Mouse (Mus musculus): ENCODE data around the gene Gm17606.
"Not testable (repeated sequence)": the region's sequence is repeated elsewhere in the genome, so short reads cannot be mapped to it uniquely, and the experiment has no call there.

Gm17606 gene

DNA sequence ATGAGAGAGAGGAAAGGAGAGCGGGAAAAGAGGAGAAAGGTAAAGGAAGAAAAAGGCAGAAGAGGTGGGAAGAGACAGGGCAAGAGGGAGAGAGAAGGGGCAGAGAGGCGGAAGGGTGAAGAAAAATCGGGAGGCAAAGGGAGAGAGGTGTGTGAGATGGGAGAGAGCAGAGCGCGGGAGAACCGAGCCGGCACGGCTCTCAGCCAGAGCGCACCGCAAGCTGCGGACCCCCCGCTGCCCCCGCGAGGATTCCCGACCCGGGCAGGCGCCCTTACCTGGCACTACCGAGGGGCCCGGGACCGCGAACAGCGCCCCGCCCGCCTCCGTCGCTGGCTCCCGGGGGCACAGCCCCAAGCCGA is at the start of gene Gm17606:
TSS of gene Gm17606 (plus strand) at position 7 of the 359 bp plus-strand sequence.
- DNase-seq (ENCODE audit: low spot score) = no peak

DNA sequence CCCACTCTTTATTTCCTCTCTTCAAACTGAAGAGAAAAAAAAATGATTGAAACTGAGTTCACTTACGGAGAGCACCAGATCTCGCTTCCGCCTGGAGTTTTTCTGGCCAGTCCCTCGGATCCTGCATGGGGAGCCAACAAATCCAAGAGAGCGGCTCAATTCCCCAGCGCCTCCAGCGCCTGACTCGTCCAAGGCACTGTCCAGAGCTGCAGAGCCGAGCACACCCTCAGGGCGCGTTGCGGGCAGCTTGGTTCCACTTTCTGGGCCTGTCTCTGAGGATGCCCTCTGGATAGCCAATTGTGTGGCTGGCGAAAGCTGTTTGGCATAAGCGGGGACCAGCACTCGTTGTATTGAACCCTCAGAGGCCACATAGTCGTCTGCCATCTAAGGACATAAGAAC is 49.7 kb upstream of the Gm17606 start:
- no peak for DNase-seq (ENCODE audit: low spot score)

DNA sequence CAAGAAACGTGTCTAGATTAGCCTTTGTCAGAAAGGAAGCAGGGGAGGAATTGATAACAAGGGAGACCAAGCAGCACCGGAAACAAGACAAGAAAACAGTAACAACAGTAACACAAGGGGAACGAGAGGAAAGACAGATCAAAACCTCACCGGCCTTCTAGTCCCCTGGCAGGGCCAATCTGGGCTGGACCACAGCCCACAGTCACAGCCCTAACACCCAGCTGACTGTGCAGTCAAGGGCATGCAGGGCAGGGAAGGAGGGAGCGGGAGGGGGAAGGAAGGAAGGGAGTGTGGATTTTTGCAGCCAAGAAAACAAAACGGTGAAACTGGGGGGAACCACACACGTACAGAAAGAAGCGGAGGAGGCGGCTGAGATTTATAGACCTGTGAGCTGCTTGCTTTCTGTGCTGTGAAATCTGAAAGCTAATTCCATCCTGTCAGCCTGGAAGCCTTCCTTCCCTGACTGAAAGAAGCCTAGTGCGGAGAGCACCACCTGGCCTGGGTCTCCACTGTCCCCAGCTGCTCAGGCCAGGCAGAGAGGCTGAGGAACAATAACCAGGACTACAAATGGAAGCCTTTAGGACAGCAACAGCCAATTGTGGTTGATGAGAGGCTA is 48.3 kb upstream of the Gm17606 start:
- DNase-seq (ENCODE audit: low spot score) = no peak

DNA sequence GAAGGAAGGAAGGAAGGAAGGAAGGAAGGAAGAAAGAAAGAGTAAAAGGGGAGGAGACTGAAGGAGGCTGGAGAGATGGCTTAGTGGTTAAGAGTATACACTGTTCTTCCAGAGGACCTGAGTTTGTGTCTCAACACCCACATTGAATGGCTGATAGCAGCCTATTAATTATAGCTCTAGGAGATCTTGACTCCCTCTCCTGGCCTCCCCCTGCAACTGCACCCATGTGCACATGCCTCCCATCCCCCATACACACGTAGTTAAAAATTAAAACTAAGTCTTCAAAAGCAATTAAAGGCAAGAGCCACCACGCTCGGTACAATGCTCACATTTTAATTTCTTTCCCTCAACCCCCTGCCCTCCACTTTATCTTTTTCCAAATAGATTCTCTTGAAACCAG is 46.7 kb upstream of the Gm17606 start:
- DNase-seq (ENCODE audit: low spot score) = no peak

DNA sequence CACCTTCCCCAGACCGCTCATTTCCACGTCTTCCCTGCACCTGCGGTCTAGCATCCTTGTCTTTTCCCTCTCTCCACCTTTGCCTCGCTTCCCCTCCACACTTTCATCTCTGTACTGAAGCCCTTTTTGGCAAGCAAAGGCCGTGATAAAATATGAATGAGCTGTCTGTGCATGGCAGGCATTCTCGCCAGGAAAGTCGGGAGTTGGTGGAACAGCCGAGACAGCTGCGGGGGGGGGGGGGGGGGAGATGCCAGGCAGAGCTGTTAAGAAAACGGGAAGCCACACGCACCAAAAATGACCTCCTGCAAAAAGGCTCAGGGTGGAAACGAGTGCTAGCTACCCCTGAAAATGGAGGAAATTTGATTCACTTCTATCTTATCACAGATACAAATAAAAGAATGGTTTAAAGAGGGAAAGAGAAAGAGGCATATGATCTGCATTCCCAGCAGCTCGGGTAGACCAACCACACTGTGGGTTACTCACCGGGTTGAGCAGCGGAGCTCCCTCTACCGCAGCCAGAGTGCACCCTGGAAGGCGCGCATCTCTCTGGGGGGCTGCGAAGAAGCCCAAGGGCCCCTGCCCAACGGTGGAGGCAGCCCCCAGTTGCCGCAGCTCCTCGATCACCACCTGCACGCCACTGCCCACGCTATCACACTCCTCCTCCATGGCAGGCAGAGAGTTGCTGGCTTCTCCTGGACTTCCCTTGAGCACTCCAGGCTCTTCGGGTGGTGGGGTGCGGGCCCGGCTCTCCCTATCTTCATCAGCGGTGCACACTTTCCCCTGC is 45.9 kb upstream of the Gm17606 start:
- no peak for DNase-seq (ENCODE audit: low spot score)

DNA sequence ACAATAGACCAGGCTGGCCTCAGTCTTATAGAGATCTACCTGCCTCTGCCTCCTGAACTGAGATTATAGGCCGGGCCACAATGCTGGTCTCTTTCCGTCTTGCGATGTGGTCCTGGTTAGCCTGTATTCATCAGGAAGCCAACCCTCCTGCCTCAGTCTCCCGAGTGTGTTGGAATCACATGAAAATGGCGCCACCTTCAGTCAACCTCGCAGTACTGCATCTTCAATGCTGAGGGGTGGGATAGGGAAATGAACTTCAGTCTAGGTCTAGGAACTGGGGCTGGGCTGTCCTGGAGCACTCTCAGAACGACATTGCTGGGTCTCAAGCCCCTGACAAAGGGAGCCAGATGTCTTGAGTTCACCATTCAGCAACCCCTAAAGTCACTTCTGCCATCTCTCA is 43.7 kb upstream of the Gm17606 start:
- DNase-seq (ENCODE audit: low spot score) = no peak

DNA sequence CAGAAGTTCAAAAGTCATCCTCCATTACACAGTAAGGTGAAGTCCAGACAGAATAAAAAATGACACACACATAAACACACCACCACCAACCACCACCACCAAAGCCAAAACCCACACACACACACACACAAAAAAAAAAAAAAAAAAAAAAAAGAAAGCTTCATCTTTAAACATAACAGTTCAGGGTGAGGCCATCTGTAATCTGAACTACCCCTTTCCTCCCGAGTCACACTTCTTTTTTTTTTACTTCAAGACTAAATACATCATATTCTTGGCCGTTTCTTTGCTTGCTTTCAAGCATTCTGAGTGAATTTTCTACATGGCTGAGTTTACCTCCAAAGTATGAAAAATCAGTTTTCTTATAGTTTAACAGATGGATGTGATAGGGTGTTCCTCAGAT is 39.2 kb upstream of the Gm17606 start:
- no peak for DNase-seq (ENCODE audit: low spot score)

DNA sequence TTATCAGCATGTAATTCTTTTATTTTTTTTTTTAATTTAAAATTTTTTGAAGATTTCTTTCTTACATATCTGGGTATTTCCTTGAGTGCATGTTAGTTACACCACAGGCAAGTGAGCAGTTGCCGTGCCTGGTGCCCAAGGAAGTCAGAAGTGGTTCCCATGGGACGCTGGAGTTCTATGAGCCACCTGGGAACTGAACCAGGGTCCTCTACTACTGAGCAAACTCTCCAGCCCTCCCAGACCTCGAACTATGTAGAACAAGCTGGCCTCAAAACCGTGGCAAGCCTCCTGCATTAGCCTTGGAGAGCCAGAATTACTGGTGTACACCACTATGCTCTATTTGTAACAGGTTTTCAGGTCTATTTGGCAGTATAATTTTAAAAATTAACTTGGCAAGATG is 38.1 kb upstream of the Gm17606 start:
- DNase-seq (ENCODE audit: low spot score) = no peak

DNA sequence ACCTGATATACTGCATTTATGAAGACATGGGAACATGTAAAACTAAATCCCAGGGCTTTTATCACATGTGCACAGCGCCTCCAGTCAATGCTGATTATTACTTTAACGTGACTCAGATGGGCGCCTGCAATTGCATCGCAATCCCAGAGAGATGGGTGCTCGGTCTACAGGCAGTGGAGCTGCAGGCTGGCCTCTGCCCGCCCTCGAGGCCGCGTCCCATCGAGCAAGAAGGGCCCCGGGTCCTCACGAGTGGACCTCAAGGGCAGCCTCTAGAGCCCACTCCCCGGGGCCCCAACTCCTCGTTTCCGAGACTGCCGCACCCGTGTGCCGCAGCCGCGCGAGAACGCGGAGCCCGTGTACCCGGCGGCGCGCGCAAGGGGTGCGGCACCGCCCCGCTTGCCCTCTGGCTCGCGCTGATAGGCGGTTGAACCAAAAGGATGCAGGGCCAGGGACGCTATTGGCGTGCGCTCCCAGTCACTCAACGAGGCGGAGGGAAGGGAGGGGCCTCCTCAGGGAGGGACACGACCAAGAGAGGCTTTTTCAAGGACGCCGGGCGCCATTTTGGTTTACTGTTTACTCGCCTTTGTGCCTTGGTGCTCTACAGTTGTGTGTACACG is 37.6 kb upstream of the Gm17606 start:
- peak; percentile 86 for DNase-seq (ENCODE audit: low spot score)

DNA sequence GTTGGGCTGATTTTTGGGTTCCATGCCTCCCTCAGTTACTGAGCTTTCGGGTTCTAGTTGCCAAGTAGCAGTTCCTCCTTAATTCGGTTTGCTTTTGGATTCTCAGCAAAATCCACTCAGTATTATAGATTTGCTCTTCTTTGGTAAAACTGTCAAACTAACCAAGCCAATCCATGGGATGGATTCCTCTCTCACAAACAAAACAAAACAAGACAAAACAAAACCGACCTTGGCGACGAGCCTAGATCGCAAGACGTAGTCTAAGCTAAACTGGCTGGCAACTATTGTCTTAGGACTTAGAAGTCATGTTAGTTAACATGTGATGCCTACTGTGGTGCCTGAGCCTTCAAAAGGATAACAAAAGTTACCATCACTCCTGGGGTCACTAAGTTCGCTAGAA is 37.1 kb upstream of the Gm17606 start:
- DNase-seq (ENCODE audit: low spot score) = no peak

DNA sequence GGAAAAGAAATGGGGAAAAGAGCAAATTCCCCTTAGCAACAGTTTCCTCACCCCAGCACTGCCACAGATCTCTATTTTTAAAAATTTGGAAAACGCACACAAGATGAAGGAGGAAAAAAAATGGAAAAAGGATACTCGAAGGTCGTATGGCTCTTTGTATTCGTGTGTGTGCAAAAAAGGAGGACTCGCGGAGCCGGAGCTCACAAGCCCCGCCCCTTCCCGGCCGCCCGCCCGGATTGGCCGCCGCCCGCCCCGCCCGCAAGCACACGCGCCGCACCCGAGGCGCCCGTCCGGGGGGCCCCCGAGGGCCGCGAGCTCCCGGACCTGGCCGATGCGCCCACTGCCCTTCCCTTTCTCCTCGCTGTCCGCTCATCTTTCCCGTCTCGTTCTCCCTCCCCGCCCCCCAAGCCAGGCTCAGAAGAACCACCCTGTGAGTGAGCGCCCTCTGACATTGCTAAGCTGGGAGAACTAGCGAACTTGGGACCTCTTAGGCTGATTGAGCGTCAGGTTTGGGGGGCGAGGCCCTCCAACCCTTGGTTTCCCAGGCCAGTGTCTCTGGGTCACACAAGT is 34.9 kb upstream of the Gm17606 start, which contains the start of gene 4931414P19Rik:
TSS of gene 4931414P19Rik (minus strand) at position 242 of the 570 bp plus-strand sequence.
- peak; percentile 80 for DNase-seq (ENCODE audit: low spot score)

DNA sequence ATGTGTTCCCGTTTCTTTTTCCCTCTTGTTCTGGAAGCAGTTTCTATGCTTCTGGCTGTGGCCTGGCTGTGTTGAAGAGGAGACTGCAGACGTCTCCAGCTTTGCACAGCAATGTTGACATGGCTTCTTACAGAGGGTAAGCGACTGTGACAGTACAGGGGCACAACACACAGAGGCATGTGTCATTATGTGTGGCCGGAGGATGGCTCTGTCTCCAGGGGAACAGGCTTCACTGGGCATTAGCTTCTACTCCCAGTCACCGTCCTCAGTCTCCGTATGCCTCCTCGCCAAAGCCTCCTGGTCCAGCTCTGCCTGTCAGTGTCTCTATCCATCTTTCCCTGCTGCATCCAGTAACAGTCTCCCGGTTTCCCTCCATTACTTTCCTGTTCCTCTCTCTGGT is 33.5 kb upstream of the Gm17606 start:
- DNase-seq (ENCODE audit: low spot score) = no peak

DNA sequence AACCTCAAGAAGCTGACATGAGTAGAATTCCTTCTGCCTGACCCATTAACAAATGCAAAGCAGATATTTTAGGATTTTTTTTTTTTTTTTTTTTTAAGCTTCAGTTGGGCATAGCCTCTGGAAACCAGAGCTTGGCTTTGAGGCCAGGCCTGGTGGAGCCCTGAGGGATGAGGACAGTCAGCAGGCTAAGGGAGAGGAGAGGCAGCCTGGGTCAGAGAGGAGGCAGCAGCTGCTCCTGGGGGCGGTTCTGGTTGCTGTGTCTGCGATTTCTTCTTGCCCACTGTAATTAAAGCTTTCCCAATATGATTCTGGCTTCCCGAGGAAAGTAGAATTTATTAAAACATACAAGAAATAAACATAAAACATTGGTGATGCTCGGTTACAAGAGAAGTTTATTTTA is 31.5 kb upstream of the Gm17606 start:
- no peak for DNase-seq (ENCODE audit: low spot score)

DNA sequence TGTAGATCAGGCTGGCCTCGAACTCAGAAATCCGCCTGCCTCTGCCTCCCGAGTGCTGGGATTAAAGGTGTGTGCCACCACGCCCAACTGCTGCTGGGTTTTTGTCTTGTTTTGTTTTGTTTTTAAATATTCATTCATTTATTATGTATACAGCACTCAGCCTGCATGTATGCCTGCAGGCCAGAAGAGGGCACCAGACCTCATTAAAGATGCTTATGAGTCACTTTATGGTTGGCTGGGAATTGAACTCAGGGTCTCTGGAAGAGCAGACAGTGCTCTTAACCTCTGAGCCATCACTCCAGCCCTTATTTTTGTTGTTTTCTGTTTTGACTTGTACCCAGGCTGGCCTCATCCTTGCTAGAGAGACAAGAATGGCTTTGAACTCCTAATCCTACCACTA is 30.8 kb upstream of the Gm17606 start:
- DNase-seq (ENCODE audit: low spot score) = no peak

DNA sequence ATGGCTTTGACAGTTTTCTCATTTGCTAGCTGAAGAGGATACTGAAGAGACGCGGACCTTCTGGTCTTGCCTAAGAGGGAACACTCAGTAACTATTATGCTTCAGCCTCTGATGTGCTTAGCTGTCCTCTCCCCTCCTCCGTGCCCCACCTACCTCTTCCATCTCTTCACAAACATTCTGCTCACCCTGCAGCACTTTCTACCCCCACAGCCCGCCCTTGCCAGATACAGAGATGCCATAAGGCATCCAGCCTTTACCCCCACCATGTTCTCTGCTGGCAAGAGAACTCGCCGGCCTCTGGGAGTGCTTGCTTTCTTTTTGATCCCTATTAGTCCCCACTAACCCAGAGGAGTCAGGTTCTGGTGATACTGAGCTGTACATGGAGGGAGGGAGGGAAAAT is 30.1 kb upstream of the Gm17606 start:
- DNase-seq (ENCODE audit: low spot score) = no peak

DNA sequence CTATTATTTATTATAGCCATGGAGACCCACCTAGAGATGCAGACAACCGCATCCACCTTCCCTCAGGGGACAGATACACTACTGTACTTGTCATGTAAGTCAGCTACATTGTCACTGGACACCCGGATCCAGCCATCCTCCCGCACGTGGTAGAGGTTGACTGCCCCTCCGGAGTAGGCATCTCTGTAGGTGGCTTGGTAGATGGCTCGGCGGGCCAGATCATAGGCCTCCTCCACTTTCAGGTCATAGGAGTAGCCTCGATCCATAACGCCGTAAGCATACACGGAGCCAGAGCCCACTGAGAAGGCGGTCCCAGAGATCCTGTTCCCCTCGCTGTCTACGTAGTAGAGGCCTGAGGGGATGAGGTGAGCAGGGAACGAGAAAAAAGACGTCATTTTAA is 26.6 kb upstream of the Gm17606 start:
- not testable (repeated sequence) for DNase-seq (ENCODE audit: low spot score)

DNA sequence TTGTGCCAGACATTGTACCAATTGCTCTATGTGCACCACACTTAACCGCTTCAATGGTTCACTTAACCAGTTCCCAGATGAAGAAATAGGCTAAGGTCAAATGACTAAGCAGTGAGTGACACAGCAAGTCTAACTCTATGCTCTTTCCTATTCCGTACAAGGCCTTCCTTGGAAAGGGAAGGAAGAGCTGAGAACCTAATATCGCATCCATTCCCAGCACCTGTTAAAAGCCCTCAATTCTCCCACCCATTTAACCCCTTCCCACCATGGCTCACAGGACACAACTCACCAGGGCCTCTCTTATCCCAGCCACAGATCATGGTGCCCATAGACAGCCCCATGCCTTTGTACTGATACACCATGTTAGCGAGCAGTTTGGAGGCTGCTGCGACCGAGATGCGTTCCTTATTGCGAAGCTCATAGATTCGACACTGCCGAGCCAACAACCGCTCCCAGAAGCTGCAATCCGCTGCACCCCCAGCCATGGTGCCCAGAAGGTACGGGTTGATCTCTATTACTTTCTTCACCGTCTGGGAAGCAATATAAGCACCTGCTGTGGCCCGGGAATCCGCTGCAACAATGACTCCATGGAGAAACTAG is 24.4 kb upstream of the Gm17606 start:
- no peak for DNase-seq (ENCODE audit: low spot score)

DNA sequence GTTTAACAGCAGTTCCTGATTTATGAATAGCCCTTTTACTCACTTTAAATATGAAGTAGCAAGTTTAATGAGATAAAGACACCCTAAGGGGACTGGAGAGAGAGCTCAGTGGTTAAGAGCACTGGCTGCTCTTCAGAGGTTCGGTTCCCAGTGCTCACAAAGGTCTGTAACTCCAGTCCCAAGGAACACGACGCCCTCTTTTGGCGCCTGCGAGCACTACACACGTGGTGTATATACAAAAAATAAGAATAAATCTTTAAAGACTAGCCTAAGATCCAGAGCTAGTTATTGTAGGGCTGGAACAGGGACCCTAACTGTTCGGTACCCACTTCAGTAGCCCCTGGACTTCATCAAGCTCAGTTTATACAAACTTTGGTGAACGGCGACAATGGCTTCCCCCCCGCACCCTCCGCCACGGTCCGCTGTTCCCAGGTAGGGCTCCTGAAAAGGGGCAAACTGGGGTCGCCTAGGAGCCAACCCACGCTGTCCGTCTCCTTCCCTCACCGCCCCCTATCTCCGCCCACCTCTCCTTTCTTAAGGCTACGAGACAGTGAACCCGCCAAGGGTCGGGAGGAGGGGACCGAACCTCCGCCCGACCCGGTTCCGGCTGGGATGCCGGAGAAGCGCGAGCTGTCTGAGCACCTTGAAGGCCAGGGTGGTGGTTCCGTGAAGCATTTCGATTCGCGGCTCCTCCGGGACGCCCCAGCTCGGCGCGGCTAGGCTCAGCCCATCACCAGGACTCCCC is 23.4 kb upstream of the Gm17606 start:
- no peak for DNase-seq (ENCODE audit: low spot score)

DNA sequence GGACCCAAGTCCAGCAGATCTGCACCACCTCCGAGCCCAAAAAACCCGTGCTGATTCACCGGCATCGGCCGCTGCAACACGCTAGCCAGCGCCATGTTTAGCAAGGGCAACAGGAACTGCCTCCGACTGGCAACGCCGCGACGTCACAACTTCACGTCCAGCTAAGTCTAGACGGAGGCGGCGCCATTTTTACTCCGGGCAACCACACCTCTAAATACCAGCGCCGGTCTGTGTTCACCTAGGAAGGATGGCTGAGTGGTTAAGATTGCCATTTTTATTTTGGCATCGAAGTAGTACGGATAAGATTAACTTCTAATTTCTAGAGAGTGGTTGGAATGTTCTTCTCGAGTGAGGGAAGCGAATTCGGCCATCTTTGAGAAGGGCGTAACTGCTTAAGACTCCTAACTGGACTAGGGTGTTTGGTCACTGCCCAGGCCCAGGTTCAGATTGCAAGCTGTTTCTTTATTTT is 22.8 kb upstream of the Gm17606 start, which contains the start of gene Psmb5:
TSS of gene Psmb5 (minus strand) at position 126 of the 469 bp plus-strand sequence.
- DNase-seq (ENCODE audit: low spot score) = peak; percentile 81

DNA sequence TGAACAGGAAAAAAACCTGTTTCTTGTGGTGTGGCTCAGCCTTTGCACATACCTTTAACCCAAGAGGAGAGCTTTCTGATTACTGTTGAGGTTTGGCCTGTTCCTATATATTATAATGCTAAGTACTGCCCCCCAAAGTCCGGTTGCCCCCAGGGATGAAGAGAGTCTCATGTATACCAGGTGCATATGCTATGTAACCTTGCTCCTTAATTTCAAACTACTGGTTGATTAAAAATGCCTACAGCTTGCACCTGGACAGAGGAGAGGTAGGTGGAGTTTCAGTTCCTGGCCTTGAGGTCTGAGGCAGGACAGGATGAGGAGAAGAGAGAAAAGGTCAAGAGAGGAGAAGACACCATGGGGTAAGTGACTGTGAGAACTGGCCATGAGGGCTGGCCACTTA is 19.6 kb upstream of the Gm17606 start, which contains the start of gene Psmb11:
TSS of gene Psmb11 (plus strand) at position 301 of the 400 bp plus-strand sequence.
- DNase-seq (ENCODE audit: low spot score) = no peak

DNA sequence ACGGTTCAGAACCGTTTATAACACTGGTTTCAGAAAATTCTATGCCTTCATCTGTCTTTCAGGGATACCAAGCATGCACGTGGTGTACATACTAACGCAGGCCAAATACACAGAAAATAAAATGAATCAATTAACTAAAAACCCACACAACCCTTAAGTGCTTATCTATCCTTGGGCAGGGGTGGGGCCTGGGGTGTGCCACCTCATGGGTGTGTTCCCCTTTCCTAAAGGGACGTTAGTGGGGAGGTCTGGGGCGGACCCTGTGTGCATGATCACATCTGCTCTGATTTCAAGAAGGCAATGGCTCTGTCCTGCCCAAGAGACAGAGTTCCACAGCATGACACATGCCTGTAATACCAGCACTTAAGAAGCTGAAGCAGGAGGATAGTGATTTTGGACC is 17.4 kb upstream of the Gm17606 start:
- no peak for DNase-seq (ENCODE audit: low spot score)

DNA sequence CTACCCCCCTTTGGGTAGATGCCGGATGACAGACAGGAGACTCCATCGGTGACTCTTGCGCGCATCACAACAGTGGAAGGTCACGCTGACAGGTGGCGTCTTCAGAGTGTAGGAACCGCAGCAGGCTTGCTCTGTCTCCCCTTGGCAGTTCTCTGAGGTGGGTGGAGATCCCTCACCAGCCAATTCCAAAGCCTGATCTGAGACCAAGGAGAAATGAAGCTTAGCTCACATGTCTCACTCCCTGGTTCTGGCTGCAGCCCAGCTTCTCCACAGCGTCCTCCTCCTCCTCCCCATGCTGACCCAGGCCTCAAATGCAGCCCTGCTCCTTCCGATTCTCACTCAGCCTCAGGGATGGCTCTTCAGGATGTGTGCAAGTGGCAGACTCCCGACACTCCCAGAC is 15.8 kb upstream of the Gm17606 start:
- no peak for DNase-seq (ENCODE audit: low spot score)
